9 mouse cellular contexts compared by ENCODE assay signal in the genomic region with DNA sequence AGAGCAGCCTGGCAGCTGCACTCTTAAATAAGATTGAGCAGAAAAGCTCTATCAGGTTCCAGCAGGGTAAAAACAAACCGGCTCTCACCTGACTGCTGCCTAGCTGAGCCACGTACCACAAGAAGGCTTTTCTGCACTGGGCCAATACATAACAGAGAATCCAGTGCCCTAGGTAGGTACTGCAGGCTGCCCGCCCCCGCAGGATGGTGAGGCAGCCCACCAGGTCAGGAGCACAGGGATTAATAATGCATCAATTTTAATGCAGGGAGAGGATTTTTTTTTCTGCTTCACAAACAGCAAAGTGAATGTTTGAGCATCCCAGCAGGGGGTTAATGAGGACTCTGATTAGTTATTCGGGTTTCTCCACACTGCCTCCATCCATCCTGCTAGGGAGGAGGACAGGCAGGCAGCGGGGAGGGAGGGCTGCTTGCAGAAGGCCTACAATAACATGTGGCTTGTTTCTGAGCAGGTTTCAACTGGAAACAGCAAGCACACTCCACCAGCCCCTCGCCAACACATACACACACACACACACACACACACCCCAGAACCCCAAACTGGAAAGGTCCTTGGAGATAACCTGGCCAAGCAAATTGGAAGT.
DNase-seq lines count a peak whose midpoint lies in the region; ATAC-seq and TF ChIP-seq lines count a peak whose summit lies in the region.
"Had no signal": no experiment of that assay in that cellular context is flagged by ENCODE, and none has a peak within 500 bp of the region (broad histone marks: within the 10 kb centered on the region; RNA-seq: fewer than 3 reads in every experiment).

No protein-coding gene starts in this region.

- no peaks in the 10 kb centered on the region for H3K36me3 ChIP-seq in embryonic facial prominence, embryonic 14.5 days (ENCODE audit: control insufficient read depth, insufficient read depth, low read length)
- H3K36me3 ChIP-seq in hindbrain, embryonic 15.5 days = no peaks in the 10 kb centered on the region
- H3K36me3 ChIP-seq in neural tube, embryonic 15.5 days = no peaks in the 10 kb centered on the region

- no peak overlapping the region for H3K4me3 ChIP-seq in layer of hippocampus, adult 2 months
- H3K4me3 ChIP-seq in embryonic facial prominence, embryonic 14.5 days (ENCODE audit: low read depth, low read length) = no peak overlapping the region
- H3K4me3 ChIP-seq in hindbrain, embryonic 15.5 days = no peak overlapping the region
- no peak overlapping the region for H3K4me3 ChIP-seq in neural tube, embryonic 15.5 days (replicated peaks)

- ATAC-seq in embryonic facial prominence, embryonic 14.5 days (ENCODE audit: low read depth) = peak; percentile 48; the same call in 1 of the 2 replicates
- peak; percentile 81 for ATAC-seq in hindbrain, embryonic 15.5 days (ENCODE audit: low FRiP score, low read depth)
- ATAC-seq in neural tube, embryonic 15.5 days (ENCODE audit: low FRiP score) = peak; percentile 78
- no peak for ATAC-seq in inflammation-experienced regulatory T-cells, adult 6 months

- H3K9ac ChIP-seq in embryonic facial prominence, embryonic 14.5 days (ENCODE audit: low read depth, low read length) = no peak overlapping the region
- no peak overlapping the region for H3K9ac ChIP-seq in hindbrain, embryonic 15.5 days
- H3K9ac ChIP-seq in neural tube, embryonic 15.5 days (replicated peaks) = no peak overlapping the region

- H3K27ac ChIP-seq in layer of hippocampus, adult 2 months = peak overlapping the region; percentile 73; the same call in 1 of the 2 replicates
- H3K27ac ChIP-seq in embryonic facial prominence, embryonic 14.5 days (replicated peaks; ENCODE audit: low read depth, low read length) = no peak overlapping the region
- H3K27ac ChIP-seq in hindbrain, embryonic 15.5 days (replicated peaks) = peak overlapping the region; percentile 70
- H3K27ac ChIP-seq in neural tube, embryonic 15.5 days (replicated peaks) = peak overlapping the region; percentile 79

- H3K4me2 ChIP-seq in embryonic facial prominence, embryonic 14.5 days (ENCODE audit: low read depth, low read length) = no peak overlapping the region
- no peak overlapping the region for H3K4me2 ChIP-seq in hindbrain, embryonic 15.5 days
- no peak overlapping the region for H3K4me2 ChIP-seq in neural tube, embryonic 15.5 days

- WGBS in embryonic facial prominence, embryonic 14.5 days = 37% methylated on average over 7 of the region's 7 CpGs
- WGBS in hindbrain, embryonic 15.5 days = 21% methylated on average over 7 of the region's 7 CpGs
- WGBS in neural tube, embryonic 15.5 days = 24% methylated on average over 7 of the region's 7 CpGs

- DNase-seq in layer of hippocampus, adult 2 months (ENCODE audit: low spot score in 2 of 2) = peak; percentile 33 to 54
- DNase-seq in layer of hippocampus, adult 11-12 months (ENCODE audit: low spot score) = no peak
- DNase-seq in embryonic facial prominence, embryonic 14.5 days (ENCODE audit: low spot score) = peak; percentile 60
- no peak for DNase-seq in thymus, postnatal 10 days (ENCODE audit: low spot score in 2 of 2)
- no peak for DNase-seq in thymus, adult 18-20 months
- DNase-seq: heart, postnatal 36 days had no signal

- peaks cover 3% of the 10 kb centered on the region; the same call in 1 of the 2 replicates for H3K4me1 ChIP-seq in embryonic facial prominence, embryonic 14.5 days (ENCODE audit: control insufficient read depth, insufficient read depth, low read length)
- H3K4me1 ChIP-seq in hindbrain, embryonic 15.5 days (replicated peaks) = peaks cover 25% of the 10 kb centered on the region
- peaks cover 51% of the 10 kb centered on the region for H3K4me1 ChIP-seq in neural tube, embryonic 15.5 days

- H3K27me3 ChIP-seq in embryonic facial prominence, embryonic 14.5 days (replicated peaks; ENCODE audit: control insufficient read depth, insufficient read depth, low read length) = no peaks in the 10 kb centered on the region
- H3K27me3 ChIP-seq in hindbrain, embryonic 15.5 days = no peaks in the 10 kb centered on the region
- no peaks in the 10 kb centered on the region for H3K27me3 ChIP-seq in neural tube, embryonic 15.5 days (replicated peaks)

- TF ChIP-seq CTCF in layer of hippocampus, adult 2 months (conservative IDR thresholded peaks at IDR 0.05) = peak; percentile 44

- H3K9me3 ChIP-seq in embryonic facial prominence, embryonic 14.5 days (ENCODE audit: control insufficient read depth, low read length) = no peaks in the 10 kb centered on the region
- H3K9me3 ChIP-seq in hindbrain, embryonic 15.5 days = no peaks in the 10 kb centered on the region
- no peaks in the 10 kb centered on the region; the same call in 1 of the 2 replicates for H3K9me3 ChIP-seq in neural tube, embryonic 15.5 days (replicated peaks)

Comparison
In these comparisons a context has a peak if more than half of its experiments do, and no peak if none do; other contexts are left out.
1. DNase-seq: peak in layer of hippocampus, adult 2 months (2 of 2) and embryonic facial prominence, embryonic 14.5 days (single experiment); none in layer of hippocampus, adult 11-12 months (single experiment), thymus, postnatal 10 days (0 of 2) and thymus, adult 18-20 months (0 of 2).